Mouse (Mus musculus) liver, embryonic 14 days (tissue): ENCODE data around the gene Ahr. TPM values are rescaled to one million over a fixed set of nuclear protein-coding genes. Genes with fewer than 3 reads are reported as not detected.

Source experiments
- polyA plus RNA-seq: library from polyadenylated mRNA; depleted of rRNA; stranded (reverse); fragments of >200 nt; gene quantifications from 2 replicates; pipeline ENCODE4 v1.2.3, GENCODE M21; 2012; rRNA removed

Ahr gene
- 1.4 and 1.8 TPM in 2 replicates for polyA plus RNA-seq

GRCm38 (mm10) chr12:35534754-35535236 is at the start of gene Ahr:
Ahr (minus strand) TSS chr12:35535038.

